Mouse (Mus musculus) inflammation-experienced regulatory T-cells (primary cell): ENCODE results near the gene Olfr191. TPM values are rescaled to one million over a fixed set of nuclear protein-coding genes. Genes with fewer than 3 reads are reported as not detected.

ENCODE experiments used
- polyA plus RNA-seq, 2 experiments: library from polyadenylated mRNA; unstranded; fragments of 100-300 nt; shearing (Covaris generic); gene quantifications; one replicate each; pipeline ENCODE4 v1.2.1; 2017

Olfr191 gene
- under 1 TPM in 1 of 2 experiments, not detected in 1; 0.20 TPM for polyA plus RNA-seq

GRCm38 (mm10) chr16:59089722-59090121, at the start of gene Olfr191:
Gene Olfr191, minus strand, starts transcription at chr16:59089822.

DNA sequence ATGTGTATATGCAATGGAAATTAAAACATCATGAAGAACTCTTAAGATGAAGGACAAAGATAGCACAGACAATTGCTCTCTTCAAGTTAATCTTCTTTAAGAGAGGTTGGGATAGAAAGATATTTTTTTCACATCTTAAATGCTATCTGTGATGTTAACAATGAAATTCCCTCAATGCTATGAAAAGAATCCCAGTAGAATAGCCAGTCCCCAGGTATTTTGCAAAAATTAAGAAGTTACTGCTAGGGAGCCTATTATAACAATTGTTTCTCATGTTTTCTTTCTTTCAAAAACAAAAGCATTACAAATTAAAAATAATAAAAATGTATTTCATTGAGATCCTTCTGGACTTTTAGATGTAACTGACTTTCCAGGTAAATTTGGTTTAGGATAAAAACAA, 31.3 kb upstream of the Olfr191 start, which contains the start of gene Olfr194:
TSS of gene Olfr194 (minus strand) at position 101 of the 400 bp plus-strand sequence.

GRCm38 (mm10) chr16:59111781-59112180, 22.2 kb upstream of the Olfr191 start, which contains the start of gene Olfr193:
Gene Olfr193, minus strand, starts transcription at chr16:59111881.

DNA sequence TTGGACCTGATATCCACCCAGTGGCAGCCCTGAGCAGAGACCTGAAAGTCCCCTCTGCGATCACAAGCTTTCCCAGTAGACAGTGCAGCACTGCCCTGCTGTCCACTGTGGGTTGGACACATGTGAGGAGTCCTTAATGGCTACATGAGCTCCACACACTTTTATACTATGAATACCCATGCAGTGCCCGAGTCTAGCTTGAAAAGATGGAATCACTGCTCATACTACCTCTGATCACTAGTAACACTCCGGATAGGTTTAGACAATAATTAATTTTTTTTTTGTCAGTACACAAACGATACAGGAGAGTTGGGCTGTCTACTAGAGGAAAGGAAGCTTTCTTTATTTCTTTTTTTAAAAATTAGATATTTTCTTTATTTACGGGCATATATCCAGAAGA, 11.7 kb downstream of the Olfr191 start, which contains the start of gene Olfr190:
TSS of gene Olfr190 (minus strand) at position 101 of the 400 bp plus-strand sequence.

DNA sequence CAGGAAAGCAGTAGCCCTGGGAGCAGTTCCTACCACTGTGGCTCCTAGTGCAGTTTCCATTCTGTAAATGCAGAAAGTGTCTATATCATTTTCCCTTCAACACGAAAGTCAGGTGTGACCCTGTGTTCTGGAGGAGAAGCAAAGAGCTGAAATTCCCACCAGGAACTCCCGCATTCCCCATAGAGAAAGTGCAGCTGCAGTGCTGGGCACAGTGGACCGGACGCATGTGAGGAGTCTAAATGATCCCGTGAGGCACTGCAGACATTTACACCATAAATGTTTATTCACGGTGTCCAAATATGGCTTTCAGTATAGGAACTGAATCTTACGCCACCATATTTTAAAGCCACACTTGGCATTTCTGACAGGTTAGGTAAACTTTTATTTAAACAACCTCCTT, 49.9 kb downstream of the Olfr191 start, which contains the start of gene Olfr187:
TSS of gene Olfr187 (minus strand) at position 58 of the 400 bp plus-strand sequence.

Other genes starting within 250 kb of the Olfr191 start
- under 1 TPM in 1 of 2 experiments, not detected in 1; 0.06 TPM for gene Olfr177, start 215.1 kb downstream of the Olfr191 start, polyA plus RNA-seq
- gene Olfr178, start 197.8 kb downstream of the Olfr191 start, polyA plus RNA-seq: 1 to 10 TPM in 1 of 2 experiments, not detected in 1; 1.7 TPM
- gene Olfr181, start 161.1 kb downstream of the Olfr191 start, polyA plus RNA-seq: not detected
- not detected for gene Olfr180, start 160.4 kb downstream of the Olfr191 start, polyA plus RNA-seq
- gene Olfr183, start 94.5 kb downstream of the Olfr191 start, polyA plus RNA-seq: under 1 TPM in 1 of 2 experiments, not detected in 1; 0.24 TPM
- under 1 TPM in 1 of 2 experiments, not detected in 1; 0.18 TPM for gene Olfr186, start 59.5 kb downstream of the Olfr191 start, polyA plus RNA-seq
- under 1 TPM in 1 of 2 experiments, not detected in 1; 0.92 TPM for gene Olfr187, start 50.1 kb downstream of the Olfr191 start, polyA plus RNA-seq
- gene Olfr190, start 11.8 kb downstream of the Olfr191 start, polyA plus RNA-seq: under 1 TPM; 0.05 to 0.07 TPM
- not detected for gene Olfr193, start 22.1 kb upstream of the Olfr191 start, polyA plus RNA-seq
- gene Olfr194, start 31.2 kb upstream of the Olfr191 start, polyA plus RNA-seq: under 1 TPM in 1 of 2 experiments, not detected in 1; 0.18 TPM
- not detected for gene Olfr195, start 57.2 kb upstream of the Olfr191 start, polyA plus RNA-seq
- 1 to 10 TPM in 1 of 2 experiments, under 1 TPM in 1; 0.30 to 2.8 TPM for gene Olfr196, start 80.6 kb upstream of the Olfr191 start, polyA plus RNA-seq
- gene Olfr198, start 113.7 kb upstream of the Olfr191 start, polyA plus RNA-seq: not detected
- not detected for gene Olfr199, start 129.9 kb upstream of the Olfr191 start, polyA plus RNA-seq
- under 1 TPM in 1 of 2 experiments, not detected in 1; 0.18 TPM for gene Olfr201, start 182.8 kb upstream of the Olfr191 start, polyA plus RNA-seq
- gene Olfr202, start 197.0 kb upstream of the Olfr191 start, polyA plus RNA-seq: under 1 TPM in 1 of 2 experiments, not detected in 1; 0.84 TPM
- gene Olfr203, start 209.1 kb upstream of the Olfr191 start, polyA plus RNA-seq: not detected
- under 1 TPM in 1 of 2 experiments, not detected in 1; 0.22 TPM for gene Olfr204, start 228.4 kb upstream of the Olfr191 start, polyA plus RNA-seq
- not detected for gene Olfr205, start 241.3 kb upstream of the Olfr191 start, polyA plus RNA-seq